ENCODE assay signal across 19 mouse cellular contexts in genomic region chr5:101082611-101083010, GRCm38 (mm10).
DNase-seq lines count a peak whose midpoint lies in the region; ATAC-seq and TF ChIP-seq lines count a peak whose summit lies in the region.
"Had no signal": no experiment of that assay in that cellular context is flagged by ENCODE, and none has a peak within 500 bp of the region (broad histone marks: within the 10 kb centered on the region; RNA-seq: fewer than 3 reads in every experiment).

No protein-coding gene starts in this region.

- no peak for TF ChIP-seq POLR2A in kidney, adult 2 months (IDR thresholded peaks at IDR 0.05; ENCODE audit: low read depth, low read length)

- no peak for TF ChIP-seq CTCF in hindbrain, postnatal 0 days (IDR thresholded peaks at IDR 0.05; ENCODE audit: low read depth)
- TF ChIP-seq CTCF in kidney, adult 2 months (conservative IDR thresholded peaks at IDR 0.05; ENCODE audit: insufficient read depth, insufficient read length, low read depth, low read length): no peak

- 0 out of 2 replicates have a peak, but pooled peaks have one; percentile 34 for ATAC-seq in hindbrain, embryonic 15.5 days (ENCODE audit: low FRiP score, low read depth)
- ATAC-seq in hindbrain, embryonic 11.5 days (ENCODE audit: low FRiP score): no peak
- ATAC-seq in hindbrain, postnatal 0 days: no peak
- ATAC-seq in granulocyte monocyte progenitor cell, adult 5-6 weeks (replicated peaks; ENCODE audit: poor library complexity, severe bottlenecking): no peak
- ATAC-seq: intestine, postnatal 0 days had no signal

- H3K4me1 ChIP-seq in hindbrain, embryonic 15.5 days (replicated peaks): peaks cover 4% of the 10 kb centered on the region; the same call in 1 of the 2 replicates
- no peaks in the 10 kb centered on the region for H3K4me1 ChIP-seq in hindbrain, embryonic 11.5 days (replicated peaks; ENCODE audit: control insufficient read depth, insufficient read depth, low read length)
- H3K4me1 ChIP-seq in hindbrain, postnatal 0 days (ENCODE audit: insufficient read depth, low read length): no peaks in the 10 kb centered on the region
- no peaks in the 10 kb centered on the region for H3K4me1 ChIP-seq in kidney, adult 2 months (ENCODE audit: control insufficient read depth, insufficient read depth, low read length)

- H3K36me3 ChIP-seq in hindbrain, embryonic 15.5 days: no peaks in the 10 kb centered on the region
- no peaks in the 10 kb centered on the region for H3K36me3 ChIP-seq in hindbrain, embryonic 11.5 days (ENCODE audit: control insufficient read depth, insufficient read depth, low read length)
- H3K36me3 ChIP-seq in hindbrain, postnatal 0 days (ENCODE audit: insufficient read depth, low read length): no peaks in the 10 kb centered on the region
- no peaks in the 10 kb centered on the region for H3K36me3 ChIP-seq in kidney, adult 2 months (ENCODE audit: control insufficient read depth, insufficient read depth, low read length)
- H3K36me3 ChIP-seq: G1E had no signal

- H3K27ac ChIP-seq in hindbrain, embryonic 15.5 days (replicated peaks): no peak overlapping the region
- H3K27ac ChIP-seq in hindbrain, embryonic 11.5 days (ENCODE audit: low read depth, low read length): no peak overlapping the region
- no peak overlapping the region for H3K27ac ChIP-seq in hindbrain, postnatal 0 days
- no peak overlapping the region for H3K27ac ChIP-seq in kidney, adult 2 months (ENCODE audit: insufficient read depth, low read depth, low read length)

- H3K4me3 ChIP-seq in hindbrain, embryonic 15.5 days: no peak overlapping the region
- no peak overlapping the region for H3K4me3 ChIP-seq in hindbrain, embryonic 11.5 days (ENCODE audit: low read depth, low read length)
- H3K4me3 ChIP-seq in hindbrain, postnatal 0 days (ENCODE audit: low read length): no peak overlapping the region
- no peak overlapping the region for H3K4me3 ChIP-seq in kidney, adult 2 months (ENCODE audit: insufficient read depth, low read depth, low read length)

- DNase-seq in hindbrain, embryonic 11.5 days (ENCODE audit: low spot score): no peak
- DNase-seq in Muller cell, postnatal 12 days (ENCODE audit: inconsistent ontology term): peak; percentile 7
- peak; percentile 6 for DNase-seq in R1 (ENCODE audit: low read depth, low spot score)
- peak; percentile 22 for DNase-seq in hindbrain, postnatal 0 days (ENCODE audit: low spot score)
- DNase-seq in kidney, adult 2 months: no peak
- DNase-seq: adrenal gland, postnatal 10 days; cerebellum, adult 18-20 months; cerebellum, postnatal 36 days; gastrocnemius, postnatal 25 days; kidney, postnatal 10 days; lung, adult 18-20 months; lung, postnatal 36 days; right cerebral cortex, postnatal 25 days; thymus, postnatal 14 days had no signal

- H3K9ac ChIP-seq in hindbrain, embryonic 15.5 days: no peak overlapping the region
- no peak overlapping the region for H3K9ac ChIP-seq in hindbrain, embryonic 11.5 days (ENCODE audit: low read depth, low read length)
- no peak overlapping the region for H3K9ac ChIP-seq in hindbrain, postnatal 0 days (replicated peaks; ENCODE audit: low read length)

- H3K27me3 ChIP-seq in hindbrain, embryonic 15.5 days: peaks cover 2% of the 10 kb centered on the region; the same call in 1 of the 2 replicates
- no peaks in the 10 kb centered on the region for H3K27me3 ChIP-seq in hindbrain, embryonic 11.5 days (ENCODE audit: control insufficient read depth, insufficient read depth, low read length)
- no peaks in the 10 kb centered on the region for H3K27me3 ChIP-seq in hindbrain, postnatal 0 days (ENCODE audit: insufficient read depth, low read length)
- H3K27me3 ChIP-seq in kidney, adult 2 months (replicated peaks; ENCODE audit: control insufficient read depth, insufficient read depth, low read length): no peaks in the 10 kb centered on the region

- H3K4me2 ChIP-seq in hindbrain, embryonic 15.5 days: peak overlapping the region; percentile 20
- H3K4me2 ChIP-seq in hindbrain, embryonic 11.5 days (replicated peaks; ENCODE audit: low read depth, low read length): no peak overlapping the region
- H3K4me2 ChIP-seq in hindbrain, postnatal 0 days (ENCODE audit: low read depth, low read length): peak overlapping the region; percentile 23; the same call in 1 of the 2 replicates
- H3K4me2 ChIP-seq: heart, embryonic 11.5 days had no signal

- no peaks in the 10 kb centered on the region for H3K9me3 ChIP-seq in hindbrain, embryonic 15.5 days
- no peaks in the 10 kb centered on the region for H3K9me3 ChIP-seq in hindbrain, embryonic 11.5 days (ENCODE audit: control insufficient read depth, low read length)
- no peaks in the 10 kb centered on the region for H3K9me3 ChIP-seq in hindbrain, postnatal 0 days (ENCODE audit: low read length)

- WGBS in hindbrain, embryonic 15.5 days: 48% methylated on average over 20 of the region's 20 CpGs
- 87% methylated on average over 20 of the region's 20 CpGs for WGBS in hindbrain, embryonic 11.5 days
- 48% methylated on average over 20 of the region's 20 CpGs for WGBS in hindbrain, postnatal 0 days
- 71% methylated on average over 20 of the region's 20 CpGs for WGBS in kidney, adult 2 months

Comparison
In these comparisons a context has a peak if more than half of its experiments do, and no peak if none do; other contexts are left out.
1. DNase-seq: peak in Muller cell, postnatal 12 days (single experiment), R1 (single experiment) and hindbrain, postnatal 0 days (single experiment); none in hindbrain, embryonic 11.5 days (single experiment) and kidney, adult 2 months (single experiment).